Mouse (Mus musculus) CH12.LX (cell line): ENCODE results near the gene Tnfrsf21. TPM values are rescaled to one million over a fixed set of nuclear protein-coding genes. Genes with fewer than 3 reads are reported as not detected.

Source experiments
- DNase-seq: peaks from one replicate; pipeline ENCODE4 v3.0.0-alpha.2; 2013; ENCODE audit errors: extremely low read depth
- H3K27ac ChIP-seq: 2 replicates; pipeline ENCODE4 v1.5.1; 2012; ENCODE audit warnings: low read depth, mild to moderate bottlenecking, control low read depth, moderate library complexity; ENCODE audit not compliant: insufficient read depth
- H3K27me3 ChIP-seq: replicated peaks from 2 replicates; pipeline ENCODE3; 2012; ENCODE audit warnings: inconsistent platforms
- H3K36me3 ChIP-seq, 2 experiments: replicated peaks in 1 of 2; 2 replicates each; pipeline versions ENCODE3 to v1.6.1; 2012; ENCODE audit warnings: inconsistent platforms in 1 of 2, low read length in 1 of 2, mild to moderate bottlenecking in 1 of 2, mixed read lengths in 1 of 2, moderate library complexity in 1 of 2; ENCODE audit not compliant: control insufficient read depth in 1 of 2, insufficient read depth in 1 of 2
- H3K4me1 ChIP-seq, 2 experiments: 2 replicates each; pipeline ENCODE4 v1.6.1; 2012; ENCODE audit warnings: inconsistent platforms in 1 of 2, moderate library complexity in 1 of 2; ENCODE audit not compliant: insufficient read depth in 2 of 2, control insufficient read depth in 1 of 2
- H3K4me2 ChIP-seq: 2 replicates; pipeline ENCODE4 v1.6.1; 2012; ENCODE audit warnings: low read depth, mild to moderate bottlenecking, control low read depth; ENCODE audit not compliant: poor library complexity, insufficient read depth, severe bottlenecking
- H3K4me3 ChIP-seq, 3 experiments: fragments of 150-350 bp in 1 of 3; sonication (generic) in 1 of 3; replicated peaks in 1 of 3; 2 replicates each; pipeline versions ENCODE3 to v1.5.1; 2011 to 2012; ENCODE audit warnings: low read depth in 2 of 3, low read length in 2 of 3, mild to moderate bottlenecking in 2 of 3, moderate library complexity in 2 of 3, control low read depth in 1 of 3, improper control_type of control experiment in 1 of 3, inconsistent platforms in 1 of 3, mixed read lengths in 1 of 3; ENCODE audit not compliant: poor library complexity in 1 of 3
- H3K79me2 ChIP-seq: replicated peaks from 2 replicates; pipeline ENCODE4 v1.6.1; 2012; ENCODE audit warnings: mild to moderate bottlenecking, moderate library complexity; ENCODE audit not compliant: control insufficient read depth, poor library complexity, insufficient read depth, severe bottlenecking; ENCODE audit errors: extremely low read depth
- H3K9ac ChIP-seq: 2 replicates; pipeline ENCODE4 v1.6.1; 2012; ENCODE audit warnings: low read depth, mild to moderate bottlenecking, control low read depth, moderate library complexity; ENCODE audit not compliant: insufficient read depth
- H3K9me3 ChIP-seq: replicated peaks from 2 replicates; pipeline ENCODE3; 2012; ENCODE audit warnings: low read length, inconsistent platforms, mixed read lengths
- BHLHE40 ChIP-seq: IDR thresholded peaks from 2 replicates; pipeline ENCODE4 v1.6.1; 2011; ENCODE audit warnings: mild to moderate bottlenecking, low read depth, low read length, improper control_type of control experiment
- CTCF ChIP-seq, 2 experiments: IDR thresholded peaks in 1 of 2; conservative IDR thresholded peaks in 1 of 2; 2 replicates each; pipeline ENCODE4 v1.5.1; 2011 to 2012; ENCODE audit warnings: low read depth in 2 of 2, low read length in 2 of 2, improper control_type of control experiment in 1 of 2, inconsistent platforms in 1 of 2, mild to moderate bottlenecking in 1 of 2, moderate library complexity in 1 of 2
- E2F4 ChIP-seq: IDR thresholded peaks from 2 replicates; pipeline ENCODE4 v1.6.1; 2011; ENCODE audit warnings: low read depth, low read length, improper control_type of control experiment; ENCODE audit not compliant: insufficient replicate concordance
- ELF1 ChIP-seq: IDR thresholded peaks from 2 replicates; pipeline ENCODE4 v1.6.1; 2014; ENCODE audit warnings: low read depth, mild to moderate bottlenecking, inconsistent platforms, low read length, improper control_type of control experiment
- GABPA ChIP-seq: IDR thresholded peaks from 2 replicates; pipeline ENCODE4 v1.6.1; 2012; ENCODE audit warnings: low read depth, low read length, improper control_type of control experiment, inconsistent platforms; ENCODE audit not compliant: insufficient replicate concordance
- HCFC1 ChIP-seq: IDR thresholded peaks from 2 replicates; pipeline ENCODE4 v1.6.1; 2012; ENCODE audit warnings: low read depth, mild to moderate bottlenecking, inconsistent platforms, low read length, improper control_type of control experiment
- JUN ChIP-seq: IDR thresholded peaks from 2 replicates; pipeline ENCODE4 v1.6.1; 2011; ENCODE audit warnings: low read depth, mild to moderate bottlenecking, low read length, improper control_type of control experiment, moderate library complexity; ENCODE audit not compliant: insufficient read depth
- JUND ChIP-seq: conservative IDR thresholded peaks from 2 replicates; pipeline ENCODE4 v1.6.1; 2011; ENCODE audit warnings: low read depth, low read length, improper control_type of control experiment
- KAT2A ChIP-seq: IDR thresholded peaks from 2 replicates; pipeline ENCODE4 v1.6.1; 2012; ENCODE audit warnings: low read length, improper control_type of control experiment, inconsistent platforms; ENCODE audit not compliant: insufficient replicate concordance
- MAFK ChIP-seq: IDR thresholded peaks from 2 replicates; pipeline ENCODE4 v1.6.1; 2011; ENCODE audit warnings: low read length, improper control_type of control experiment; ENCODE audit not compliant: insufficient replicate concordance
- MAX ChIP-seq: IDR thresholded peaks from 2 replicates; pipeline ENCODE4 v1.6.1; 2011; ENCODE audit warnings: low read length, improper control_type of control experiment
- MAZ ChIP-seq: IDR thresholded peaks from 2 replicates; pipeline ENCODE4 v1.6.1; 2012; ENCODE audit warnings: low read depth, mild to moderate bottlenecking, inconsistent platforms, low read length, improper control_type of control experiment, moderate library complexity
- MEF2A ChIP-seq: IDR thresholded peaks from 2 replicates; pipeline ENCODE4 v1.6.1; 2014; ENCODE audit warnings: low read depth, mild to moderate bottlenecking, inconsistent platforms, low read length, improper control_type of control experiment, borderline replicate concordance
- MXI1 ChIP-seq: IDR thresholded peaks from 2 replicates; pipeline ENCODE4 v1.6.1; 2011; ENCODE audit warnings: mild to moderate bottlenecking, low read depth, low read length, improper control_type of control experiment
- MYC ChIP-seq: IDR thresholded peaks from 2 replicates; pipeline ENCODE4 v1.6.1; 2011; ENCODE audit warnings: low read depth, mild to moderate bottlenecking, improper control_type of control experiment, low read length
- NRF1 ChIP-seq: IDR thresholded peaks from 2 replicates; pipeline ENCODE4 v1.6.1; 2014; ENCODE audit warnings: low read depth, mild to moderate bottlenecking, inconsistent platforms, low read length, improper control_type of control experiment, moderate library complexity
- PAX5 ChIP-seq: IDR thresholded peaks from 2 replicates; pipeline ENCODE4 v1.6.1; 2012; ENCODE audit warnings: low read length, inconsistent platforms, mixed read lengths
- POLR2AphosphoS2 ChIP-seq: IDR thresholded peaks from 2 replicates; pipeline ENCODE4 v1.6.1; 2011; ENCODE audit warnings: low read depth, low read length, improper control_type of control experiment
- RAD21 ChIP-seq: IDR thresholded peaks from 2 replicates; pipeline ENCODE4 v1.6.1; 2011; ENCODE audit warnings: low read depth, mild to moderate bottlenecking, low read length, improper control_type of control experiment, moderate library complexity
- SIN3A ChIP-seq: IDR thresholded peaks from 2 replicates; pipeline ENCODE4 v1.6.1; 2012; ENCODE audit warnings: low read length, improper control_type of control experiment, inconsistent platforms
- SMC3 ChIP-seq: IDR thresholded peaks from 2 replicates; pipeline ENCODE4 v1.6.1; 2011; ENCODE audit warnings: low read depth, low read length, improper control_type of control experiment
- TBP ChIP-seq: conservative IDR thresholded peaks from 2 replicates; pipeline ENCODE4 v1.6.1; 2011; ENCODE audit warnings: low read depth, low read length, improper control_type of control experiment
- USF2 ChIP-seq: conservative IDR thresholded peaks from 2 replicates; pipeline ENCODE4 v1.6.1; 2011; ENCODE audit warnings: low read depth, low read length, improper control_type of control experiment
- ZC3H11A ChIP-seq: IDR thresholded peaks from 2 replicates; pipeline ENCODE4 v1.6.1; 2012; ENCODE audit warnings: low read depth, mild to moderate bottlenecking, inconsistent platforms, low read length, improper control_type of control experiment
- ZKSCAN1 ChIP-seq: IDR thresholded peaks from 2 replicates; pipeline ENCODE4 v1.6.1; 2012; ENCODE audit warnings: low read depth, inconsistent platforms, low read length, improper control_type of control experiment, borderline replicate concordance
- ZMIZ1 ChIP-seq: IDR thresholded peaks from 2 replicates; pipeline ENCODE4 v1.6.1; 2012; ENCODE audit warnings: low read depth, mild to moderate bottlenecking, inconsistent platforms, low read length, improper control_type of control experiment
- ZNF384 ChIP-seq: IDR thresholded peaks from 2 replicates; pipeline ENCODE4 v1.6.1; 2012; ENCODE audit warnings: low read depth, low read length, improper control_type of control experiment, inconsistent platforms
- dilution Hi-C: fragments of 300-500 bp; cut with MboI; formaldehyde crosslinking; loops from 2 replicates; pipeline ENCODE4 v1.14.3; 2020; ENCODE audit warnings: low sequenced_read_pairs; ENCODE audit not compliant: extremely low pct_unique_long_range_greater_than_20kb, extremely low pct_ligation_motif_present
- in situ Hi-C: fragments of 300-500 bp; cut with MboI; formaldehyde crosslinking; loops from 3 replicates; pipeline ENCODE4 v1.14.3; 2019; ENCODE audit warnings: low sequenced_read_pairs, low pct_ligation_motif_present, low pct_unique_long_range_greater_than_20kb, mixed read lengths
- polyA plus RNA-seq: library from polyadenylated mRNA; unstranded; fragments of >175 nt; gene quantifications from 2 replicates; pipeline ENCODE4 v1.2.1, GENCODE M21; 2012; ENCODE audit warnings: low read depth; ENCODE audit not compliant: insufficient read length
- total RNA-seq, 2 experiments: library from RNA; depleted of rRNA; stranded (reverse); fragments of 300-350 nt in 1 of 2; fragments of >200 nt in 1 of 2; gene quantifications; 2 replicates each; pipeline ENCODE4 v1.2.3; 2012 to 2014

Gene Tnfrsf21
- total and polyA plus RNA-seq, 3 experiments, result 0.10 TPM; not detected in 2

- H3K4me1 ChIP-seq, result no peaks in the 10 kb centered on the region
- dilution Hi-C loops, result no loop called here
- no peak overlapping the region for H3K27ac ChIP-seq
- H3K27me3 ChIP-seq, result no peaks in the 10 kb centered on the region
- H3K79me2 ChIP-seq, result no peaks in the 10 kb centered on the region
- DNase-seq, result no peak
- TF ChIP-seq RAD21 (no peak), MAFK (no peak), E2F4 (no peak), TBP (no peak), MEF2A (no peak), GABPA (no peak), ZMIZ1 (no peak), JUND (no peak), CTCF (conservative IDR thresholded peaks at IDR 0.05 in 1 of 2, IDR thresholded peaks at IDR 0.05 in 1 of 2; ENCODE audit: low read depth in 2 of 2, low read length in 2 of 2) (no peak), HCFC1 (no peak)
- TF ChIP-seq, all 38 proteins: peak for 0
- H3K4me3 ChIP-seq, result no peak overlapping the region
- peaks cover 22% of the 10 kb centered on the region for H3K9me3 ChIP-seq
- in situ Hi-C loops, result no loop called here
- no peaks in the 10 kb centered on the region for H3K36me3 ChIP-seq
- no peak overlapping the region for H3K9ac ChIP-seq
- H3K4me2 ChIP-seq, result no peak overlapping the region
Observed at GRCm38 (mm10) chr17:43107338-43107737, 91.0 kb downstream of the Tnfrsf21 start.

- no peak for TF ChIP-seq JUN
- TF ChIP-seq HCFC1, result no peak
- TF ChIP-seq KAT2A, result no peak
- no peak for TF ChIP-seq ZNF384
- no peak for TF ChIP-seq SIN3A
- TF ChIP-seq USF2, result no peak
- TF ChIP-seq BHLHE40, result no peak
- no peak for TF ChIP-seq RAD21
- TF ChIP-seq SMC3, result no peak
- no peak for TF ChIP-seq ELF1
- no peak for TF ChIP-seq NRF1
- TF ChIP-seq MAZ, result no peak
- TF ChIP-seq ZC3H11A, result no peak
- no peak for TF ChIP-seq ZKSCAN1
- no peak for TF ChIP-seq PAX5
- TF ChIP-seq MAX, result no peak
- TF ChIP-seq MYC, result no peak
- TF ChIP-seq MXI1, result no peak
- no peak for TF ChIP-seq POLR2AphosphoS2
- H3K4me2 ChIP-seq, result no peak overlapping the region
- no peaks in the 10 kb centered on the region for H3K36me3 ChIP-seq
- H3K9ac ChIP-seq, result no peak overlapping the region
- no peaks in the 10 kb centered on the region for H3K4me1 ChIP-seq
- no peak overlapping the region for H3K4me3 ChIP-seq
- in situ Hi-C loops (no loop called here), dilution Hi-C loops (no loop called here)
- no peak overlapping the region for H3K27ac ChIP-seq
- H3K27me3 ChIP-seq, result no peaks in the 10 kb centered on the region
- H3K79me2 ChIP-seq, result no peaks in the 10 kb centered on the region
- H3K9me3 ChIP-seq, result peaks cover 31% of the 10 kb centered on the region
- no peak for DNase-seq
Observed at GRCm38 (mm10) chr17:43109501-43109900, 93.1 kb downstream of the Tnfrsf21 start.
